Mouse (Mus musculus) adrenal gland, adult 8-10 months (tissue): ENCODE measurements around the gene Iqschfp. TPM values are rescaled to one million over a fixed set of nuclear protein-coding genes. Genes with fewer than 3 reads are reported as not detected.

Source experiments
- DNase-seq: peaks from one replicate; pipeline ENCODE4 v3.0.0; 2022
- total RNA-seq, 4 experiments: library from RNA; stranded (reverse); gene quantifications; 2 replicates each; pipeline ENCODE4 v1.2.4; 2022

Gene Iqschfp
- total RNA-seq, 4 experiments from 2014 or later: not detected

GRCm38 (mm10) chr3:68239887-68240286 lies 347.9 kb downstream of the Iqschfp start:
- no peak for DNase-seq

GRCm38 (mm10) chr3:68243239-68243638 lies 351.2 kb downstream of the Iqschfp start:
- no peak for DNase-seq

- DNase-seq: no peak
These were observed 354.1 kb downstream of the Iqschfp start for GRCm38 (mm10) chr3:68246154-68246553.

- DNase-seq: no peak
These were observed 358.6 kb downstream of the Iqschfp start for GRCm38 (mm10) chr3:68250589-68250988.

GRCm38 (mm10) chr3:68252335-68252734 lies 360.3 kb downstream of the Iqschfp start:
- no peak for DNase-seq

- DNase-seq: no peak
These were observed 370.3 kb downstream of the Iqschfp start for GRCm38 (mm10) chr3:68262304-68262703.

- no peak for DNase-seq
These were observed 375.9 kb downstream of the Iqschfp start for GRCm38 (mm10) chr3:68267905-68268304.

GRCm38 (mm10) chr3:68269251-68269650 lies 377.2 kb downstream of the Iqschfp start:
- DNase-seq: no peak

- no peak for DNase-seq
These were observed 378.2 kb downstream of the Iqschfp start for GRCm38 (mm10) chr3:68270246-68270645.

GRCm38 (mm10) chr3:68271457-68271856 lies 379.4 kb downstream of the Iqschfp start:
- DNase-seq: no peak

GRCm38 (mm10) chr3:68271881-68272280 lies 379.8 kb downstream of the Iqschfp start:
- DNase-seq: no peak

- DNase-seq: no peak
These were observed 391.0 kb downstream of the Iqschfp start for GRCm38 (mm10) chr3:68282844-68283594.

GRCm38 (mm10) chr3:68283595-68283991 lies 391.6 kb downstream of the Iqschfp start:
- DNase-seq: no peak

- DNase-seq: no peak
These were observed 392.5 kb downstream of the Iqschfp start for GRCm38 (mm10) chr3:68284500-68284899.

- DNase-seq: no peak
These were observed 404.7 kb downstream of the Iqschfp start for GRCm38 (mm10) chr3:68296752-68297151.

GRCm38 (mm10) chr3:68305647-68306046 lies 413.6 kb downstream of the Iqschfp start:
- no peak for DNase-seq

- DNase-seq: no peak
These were observed 414.7 kb downstream of the Iqschfp start for GRCm38 (mm10) chr3:68306726-68307125.

- DNase-seq: no peak
These were observed 433.5 kb downstream of the Iqschfp start for GRCm38 (mm10) chr3:68325575-68325974.

- no peak for DNase-seq
These were observed 440.5 kb downstream of the Iqschfp start for GRCm38 (mm10) chr3:68332515-68332914.

- DNase-seq: no peak
These were observed 443.5 kb downstream of the Iqschfp start for GRCm38 (mm10) chr3:68335501-68335900.

- DNase-seq: no peak
These were observed 458.6 kb downstream of the Iqschfp start for GRCm38 (mm10) chr3:68350624-68351023.

- DNase-seq: no peak
These were observed 459.4 kb downstream of the Iqschfp start for GRCm38 (mm10) chr3:68351461-68351860.

GRCm38 (mm10) chr3:68352961-68353360 lies 460.9 kb downstream of the Iqschfp start:
- DNase-seq: no peak

- DNase-seq: no peak
These were observed 461.5 kb downstream of the Iqschfp start for GRCm38 (mm10) chr3:68353492-68353891.

- no peak for DNase-seq
These were observed 464.5 kb downstream of the Iqschfp start for GRCm38 (mm10) chr3:68356516-68356915.
